Mouse (Mus musculus) C2C12 (cell line): ENCODE measurements at regions not wholly inside any gene's neighbourhood (a gene's known extent, or its start where the extent isn't known, plus 50 kb on each side); places are given as distances from the start of the nearest gene placed in this dataset.

Source experiments
- H3K27me3 ChIP-seq: one replicate; pipeline ENCODE4 v1.6.1; 2011; ENCODE audit not compliant: control insufficient read depth, insufficient read depth, insufficient read length
- H3K36me3 ChIP-seq: one replicate; pipeline ENCODE4 v1.6.1; 2011; ENCODE audit not compliant: control insufficient read depth, insufficient read depth
- H3K4me3 ChIP-seq: one replicate; pipeline ENCODE4 v1.5.1; 2011; ENCODE audit warnings: mild to moderate bottlenecking, control low read depth; ENCODE audit not compliant: poor library complexity, insufficient read depth, severe bottlenecking
- H3K79me2 ChIP-seq: one replicate; pipeline ENCODE4 v1.6.1; 2011; ENCODE audit not compliant: control insufficient read depth, insufficient read depth
- H3K79me3 ChIP-seq: one replicate; pipeline ENCODE4 v1.6.1; 2011; ENCODE audit warnings: low read depth, control low read depth
- H3ac ChIP-seq: one replicate; pipeline ENCODE3; 2011; ENCODE audit warnings: low read depth; ENCODE audit not compliant: control insufficient read depth, insufficient read length
- CEBPB ChIP-seq: IDR thresholded peaks from one replicate; pipeline ENCODE4 v1.6.1; 2011; ENCODE audit warnings: low read depth, mild to moderate bottlenecking, control low read depth, moderate library complexity
- CTCF ChIP-seq: IDR thresholded peaks from one replicate; pipeline ENCODE4 v1.5.1; 2011; ENCODE audit not compliant: control insufficient read depth, insufficient read depth, insufficient read length
- FOSL1 ChIP-seq: IDR thresholded peaks from one replicate; pipeline ENCODE4 v1.8.0; 2011; ENCODE audit warnings: mild to moderate bottlenecking, low read length; ENCODE audit not compliant: poor library complexity, insufficient read depth, severe bottlenecking
- MAX ChIP-seq: IDR thresholded peaks from one replicate; pipeline ENCODE4 v1.6.1; 2011; ENCODE audit warnings: mild to moderate bottlenecking, control low read depth
- MYOD1 ChIP-seq: IDR thresholded peaks from one replicate; pipeline ENCODE4 v1.6.1; 2011; ENCODE audit warnings: low read depth; ENCODE audit not compliant: control insufficient read depth, insufficient read length
- MYOG ChIP-seq: IDR thresholded peaks from one replicate; pipeline ENCODE4 v1.6.1; 2011; ENCODE audit not compliant: control insufficient read depth, insufficient read length; ENCODE audit errors: extremely low read depth
- USF1 ChIP-seq: IDR thresholded peaks from one replicate; pipeline ENCODE4 v1.6.1; 2011; ENCODE audit warnings: low read depth, mild to moderate bottlenecking, control low read depth, moderate library complexity

DNA sequence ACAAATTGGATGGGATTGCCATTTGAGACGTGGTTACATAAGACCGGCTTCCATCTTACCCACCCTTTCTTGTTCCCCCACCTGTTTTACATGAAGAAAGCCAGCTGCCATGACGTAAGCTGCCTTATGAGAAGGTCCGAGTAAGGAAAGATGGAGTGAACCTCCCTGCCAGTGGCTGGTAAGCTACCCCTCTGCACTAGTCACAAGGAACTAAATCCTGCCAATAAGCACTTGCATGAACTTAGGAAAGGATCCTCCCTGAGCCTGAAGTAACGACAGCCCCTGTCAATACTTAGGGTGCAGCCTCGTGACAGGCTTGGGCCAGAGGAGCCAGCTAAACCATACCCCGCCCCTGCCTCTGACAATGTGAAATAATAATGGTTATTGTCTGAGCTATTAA, 62.8 kb upstream of the Gm47985 start:
- Histone ChIP-seq H3K4me3 (no peak overlapping the region), H3ac (no peak overlapping the region), H3K36me3 (no peaks in the 10 kb centered on the region), H3K79me3 (no peaks in the 10 kb centered on the region), H3K27me3 (no peaks in the 10 kb centered on the region), H3K79me2 (no peaks in the 10 kb centered on the region)
- TF ChIP-seq CEBPB = no peak
- TF ChIP-seq FOSL1 = no peak
- TF ChIP-seq MYOD1 = no peak
- TF ChIP-seq USF1 = no peak
- no peak for TF ChIP-seq CTCF
- no peak for TF ChIP-seq MYOG

DNA sequence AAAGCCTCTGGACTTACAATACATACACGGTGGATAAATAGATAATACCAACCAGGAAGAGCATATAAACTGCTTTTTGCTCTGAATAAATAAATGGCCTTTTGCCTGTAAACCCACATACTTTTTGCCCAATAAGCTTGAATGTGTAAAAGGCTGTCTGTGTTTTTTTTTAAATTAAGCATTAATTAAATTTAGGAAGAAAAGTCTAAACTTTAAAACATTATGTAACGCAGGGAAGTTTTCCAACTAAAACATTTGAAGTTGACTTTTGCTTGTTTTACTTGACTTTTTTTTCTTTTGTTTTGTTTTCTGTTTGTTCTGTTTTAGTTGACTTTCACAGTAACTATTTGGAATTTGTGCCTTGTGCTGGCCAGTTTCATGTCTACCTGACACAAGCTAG, 60.7 kb upstream of the Gm47985 start:
- H3K36me3 ChIP-seq = no peaks in the 10 kb centered on the region
- no peaks in the 10 kb centered on the region for H3K79me3 ChIP-seq
- no peak overlapping the region for H3K4me3 ChIP-seq
- TF ChIP-seq MAX (no peak), MYOD1 (no peak), USF1 (no peak), CTCF (no peak)
- no peaks in the 10 kb centered on the region for H3K79me2 ChIP-seq
- no peaks in the 10 kb centered on the region for H3K27me3 ChIP-seq
- H3ac ChIP-seq = no peak overlapping the region

DNA sequence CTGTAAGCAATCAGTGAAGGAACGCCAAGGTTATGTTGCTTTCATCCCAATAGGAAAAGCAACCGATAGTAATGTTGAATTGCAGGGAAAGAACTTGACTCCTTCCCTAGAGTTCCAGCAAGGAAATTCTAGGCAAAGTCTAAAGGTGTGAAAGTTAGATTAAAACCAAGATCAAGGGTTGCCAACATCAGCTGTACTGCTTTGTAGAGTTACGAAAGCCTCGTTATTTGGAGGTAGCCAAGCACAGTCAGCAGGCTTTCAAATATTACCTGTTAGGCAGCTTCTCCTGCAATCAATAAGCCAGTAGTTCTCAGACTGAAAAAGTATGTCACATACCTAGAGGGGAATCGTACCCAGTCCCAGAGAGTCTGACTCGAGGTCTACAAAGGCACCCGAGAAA, 58.4 kb upstream of the Gm47985 start:
- TF ChIP-seq FOSL1 (no peak), MAX (no peak), CTCF (no peak), CEBPB (no peak), USF1 (no peak), MYOD1 (no peak), MYOG (no peak)
- Histone ChIP-seq H3K27me3 (no peaks in the 10 kb centered on the region), H3K79me3 (no peaks in the 10 kb centered on the region), H3K36me3 (no peaks in the 10 kb centered on the region), H3ac (no peak overlapping the region), H3K4me3 (no peak overlapping the region), H3K79me2 (no peaks in the 10 kb centered on the region)

- H3K79me3 ChIP-seq = no peaks in the 10 kb centered on the region
- no peak for TF ChIP-seq FOSL1
- no peak for TF ChIP-seq MYOG
- no peak for TF ChIP-seq CEBPB
- TF ChIP-seq MYOD1 = no peak
- TF ChIP-seq CTCF = no peak
- no peak for TF ChIP-seq USF1
- TF ChIP-seq MAX = no peak
- H3K4me3 ChIP-seq = no peak overlapping the region
- H3K79me2 ChIP-seq = no peaks in the 10 kb centered on the region
- H3K36me3 ChIP-seq = no peaks in the 10 kb centered on the region
- no peak overlapping the region for H3ac ChIP-seq
- no peaks in the 10 kb centered on the region for H3K27me3 ChIP-seq
These were observed 57.2 kb upstream of the Gm47985 start for GRCm38 (mm10) chr1:151125028-151125659.

DNA sequence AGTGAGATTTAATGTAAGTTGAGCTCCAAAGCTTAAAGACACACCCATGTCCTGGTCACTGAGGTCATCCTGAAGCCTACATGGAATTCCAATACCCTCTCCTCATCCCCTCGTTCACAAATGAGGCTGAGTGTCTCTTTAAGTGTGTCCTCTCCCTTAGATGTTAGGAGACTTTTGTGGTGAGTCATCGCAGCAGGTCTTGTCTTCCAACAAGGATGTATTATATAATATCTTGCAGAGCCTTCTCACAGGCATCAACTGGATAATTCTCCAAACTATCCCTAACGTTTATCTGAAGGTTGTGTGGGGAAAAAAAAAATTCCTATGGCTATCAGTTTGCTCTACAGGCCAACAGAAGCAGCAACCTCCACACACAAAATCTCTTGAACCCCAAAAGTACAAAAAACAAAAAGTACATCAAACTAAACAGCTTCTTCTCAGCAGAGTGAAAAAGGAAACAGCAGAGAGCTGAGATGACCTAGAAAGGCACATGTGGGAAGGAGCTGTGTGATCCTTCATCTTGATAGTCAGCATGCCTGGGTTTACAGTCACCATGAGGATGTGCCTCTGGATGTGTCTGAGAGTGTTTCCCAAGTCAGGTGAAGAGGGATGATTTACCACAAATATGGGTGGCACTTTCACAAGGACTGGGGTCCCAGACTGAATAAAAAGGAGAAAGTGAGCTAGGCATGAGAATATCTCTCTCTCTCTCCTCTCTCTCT, 56.4 kb upstream of the Gm47985 start:
- no peak for TF ChIP-seq CEBPB
- no peak for TF ChIP-seq MAX
- no peak for TF ChIP-seq MYOG
- TF ChIP-seq USF1 = no peak
- no peak for TF ChIP-seq FOSL1
- TF ChIP-seq CTCF = no peak
- no peak for TF ChIP-seq MYOD1
- Histone ChIP-seq H3K4me3 (no peak overlapping the region), H3K36me3 (no peaks in the 10 kb centered on the region), H3K79me3 (no peaks in the 10 kb centered on the region), H3ac (no peak overlapping the region), H3K79me2 (no peaks in the 10 kb centered on the region), H3K27me3 (no peaks in the 10 kb centered on the region)

GRCm38 (mm10) chr1:151126756-151127155, 55.6 kb upstream of the Gm47985 start:
- Histone ChIP-seq H3ac (no peak overlapping the region), H3K79me3 (no peaks in the 10 kb centered on the region), H3K4me3 (no peak overlapping the region), H3K36me3 (no peaks in the 10 kb centered on the region), H3K79me2 (no peaks in the 10 kb centered on the region), H3K27me3 (no peaks in the 10 kb centered on the region)
- TF ChIP-seq MAX (no peak), CTCF (no peak), USF1 (no peak), FOSL1 (no peak)
